Mouse (Mus musculus): ENCODE measurements around the gene Lemd2. TPM values are rescaled to one million over a fixed set of nuclear protein-coding genes. Genes with fewer than 3 reads are reported as not detected.

Lemd2 gene
- polyA plus RNA-seq, 1 experiment, result 72.1 TPM

DNA sequence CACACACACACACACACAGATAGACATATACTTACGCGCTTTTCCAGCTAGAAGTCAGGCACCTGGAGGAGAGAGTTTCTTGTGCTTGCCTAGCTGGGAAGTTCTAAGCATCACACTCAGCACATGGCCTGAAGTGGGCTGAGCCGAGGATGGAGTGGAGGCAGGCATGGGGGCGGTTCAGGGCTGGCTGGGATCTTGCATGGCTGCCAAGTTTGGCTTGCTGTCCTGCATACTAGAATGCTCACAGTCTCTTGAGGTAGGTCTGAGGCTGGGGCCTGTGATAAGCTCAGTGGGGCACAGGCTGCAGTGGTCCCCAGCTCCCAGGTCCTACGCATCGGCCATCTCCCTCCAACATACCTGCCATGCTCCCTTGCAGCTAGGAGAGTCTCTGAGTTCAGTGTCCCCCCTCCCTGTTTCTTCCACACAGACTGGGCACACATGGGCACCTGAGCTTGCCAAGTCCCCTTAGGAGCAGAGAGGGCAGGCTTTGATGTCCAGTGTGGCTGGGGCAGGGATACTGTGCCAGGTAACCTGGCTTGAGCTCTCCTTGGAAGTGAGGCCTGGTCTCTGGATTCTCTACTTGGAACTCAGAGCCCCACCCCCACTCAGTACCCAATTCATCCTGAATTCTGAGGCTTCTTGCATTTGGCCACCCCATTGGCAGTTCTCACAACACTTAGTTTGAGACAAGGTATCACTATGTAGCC lies 43.6 kb upstream of the Lemd2 start:
- TF ChIP-seq TCF12 (IDR thresholded peaks at IDR 0.05; ENCODE audit: insufficient read depth, poor library complexity, severe bottlenecking) (no peak), MAX (IDR thresholded peaks at IDR 0.05; ENCODE audit: low read depth) (no peak), USF1 (IDR thresholded peaks at IDR 0.05; ENCODE audit: low read depth) (no peak), REST (IDR thresholded peaks at IDR 0.05; ENCODE audit: insufficient read depth, insufficient read length) (no peak)
- H3K27me3 ChIP-seq (ENCODE audit: control insufficient read depth, insufficient read depth, insufficient read length), result peaks cover 43% of the 10 kb centered on the region
- H3K4me2 ChIP-seq (ENCODE audit: low read depth), result no peak overlapping the region

DNA sequence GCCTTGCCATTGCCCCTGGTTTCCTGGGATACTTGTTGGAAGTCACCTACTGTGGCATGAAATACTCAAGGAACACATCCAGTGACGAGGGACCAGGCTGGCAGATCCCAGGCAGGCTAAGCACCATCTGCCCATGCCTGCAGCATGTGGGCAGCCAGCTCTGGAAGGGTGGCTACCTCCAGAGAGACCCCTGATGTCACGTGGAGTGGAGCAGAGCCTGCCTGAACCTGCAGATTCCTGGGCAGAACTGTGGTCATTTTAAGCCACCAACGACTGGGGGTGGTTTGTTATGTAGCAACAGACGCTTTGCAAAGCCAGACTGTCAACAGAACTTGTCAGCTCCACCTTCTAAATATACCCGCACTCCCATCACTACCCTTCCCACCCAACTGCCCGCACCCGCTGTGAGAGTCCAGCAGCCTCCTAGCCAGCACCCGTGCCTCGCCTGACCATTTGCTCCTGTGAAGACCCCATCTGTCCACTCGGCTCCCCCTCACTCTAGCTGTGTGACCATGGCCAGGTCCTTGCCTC lies 41.6 kb upstream of the Lemd2 start:
- H3K4me2 ChIP-seq (ENCODE audit: low read depth), result no peak overlapping the region
- H3K4me3 ChIP-seq, result no peak overlapping the region
- no peaks in the 10 kb centered on the region for H3K79me2 ChIP-seq (ENCODE audit: control insufficient read depth, insufficient read depth)
- TF ChIP-seq MAX (IDR thresholded peaks at IDR 0.05; ENCODE audit: low read depth), result no peak
- TF ChIP-seq POLR2AphosphoS2 (IDR thresholded peaks at IDR 0.05; ENCODE audit: insufficient read length, low read depth), result no peak
- TF ChIP-seq TCF12 (IDR thresholded peaks at IDR 0.05; ENCODE audit: insufficient read depth, poor library complexity, severe bottlenecking), result no peak
- TF ChIP-seq MYOD1 (IDR thresholded peaks at IDR 0.05; ENCODE audit: control insufficient read depth in 1 of 3, insufficient read length in 2 of 3, low read depth in 2 of 3), result peak in 1 of 3 experiments; percentile 25
- TF ChIP-seq POLR2A (IDR thresholded peaks at IDR 0.05; ENCODE audit: insufficient read length, low read depth), result no peak
- no peak for TF ChIP-seq TCF3 (IDR thresholded peaks at IDR 0.05; ENCODE audit: insufficient read length, low read depth)
- H3K27me3 ChIP-seq (ENCODE audit: control insufficient read depth, insufficient read depth, insufficient read length), result peaks cover 40% of the 10 kb centered on the region
- H3ac ChIP-seq (ENCODE audit: control insufficient read depth, insufficient read length), result no peak overlapping the region
- H3K36me3 ChIP-seq (ENCODE audit: control insufficient read depth, insufficient read depth), result no peaks in the 10 kb centered on the region

More for the DNA sequence above, 43.6 kb upstream of the Lemd2 start:
- no peaks in the 10 kb centered on the region for H3K79me2 ChIP-seq (ENCODE audit: control insufficient read depth, insufficient read depth)
- H3ac ChIP-seq (ENCODE audit: control insufficient read depth, insufficient read length), result no peak overlapping the region
- no peak overlapping the region for H3K4me3 ChIP-seq
- H3K36me3 ChIP-seq (ENCODE audit: control insufficient read depth, insufficient read depth), result no peaks in the 10 kb centered on the region

DNA sequence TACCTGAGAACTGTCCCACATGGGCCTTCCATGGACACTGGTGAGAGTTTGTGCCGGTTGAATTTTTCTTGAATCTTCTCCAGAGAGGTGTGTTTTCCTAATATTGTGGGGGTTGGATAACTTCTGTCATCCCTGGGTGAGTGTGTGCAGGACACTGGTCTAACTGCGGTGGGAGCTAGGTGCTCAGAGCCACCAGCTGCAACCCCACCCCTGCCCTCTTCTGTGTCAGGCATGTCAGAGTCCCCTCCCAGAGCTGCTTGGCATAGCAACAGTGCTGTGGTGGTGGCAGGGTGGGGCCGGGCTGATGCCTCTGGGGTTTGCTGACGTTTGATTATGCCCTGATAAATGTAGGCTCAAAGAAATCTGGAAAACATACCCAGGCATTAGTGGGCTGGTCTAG lies 40.6 kb upstream of the Lemd2 start:
- no peaks in the 10 kb centered on the region for H3K36me3 ChIP-seq (ENCODE audit: control insufficient read depth, insufficient read depth)
- H3K27me3 ChIP-seq (ENCODE audit: control insufficient read depth, insufficient read depth, insufficient read length), result peaks cover 33% of the 10 kb centered on the region
- TF ChIP-seq MYOG (IDR thresholded peaks at IDR 0.05; ENCODE audit: control insufficient read depth in 1 of 3, insufficient read depth in 1 of 3, insufficient read length in 2 of 3, low read depth in 2 of 3) (peak in 1 of 3 experiments; percentile 82), TCF12 (IDR thresholded peaks at IDR 0.05; ENCODE audit: insufficient read depth, poor library complexity, severe bottlenecking) (no peak), MYOD1 (IDR thresholded peaks at IDR 0.05; ENCODE audit: control insufficient read depth in 1 of 3, insufficient read length in 2 of 3, low read depth in 2 of 3) (peak in 1 of 3 experiments; percentile 59)
- no peak overlapping the region for H3ac ChIP-seq (ENCODE audit: control insufficient read depth, insufficient read length)
- no peak overlapping the region for H3K4me2 ChIP-seq (ENCODE audit: low read depth)
- no peak overlapping the region for H3K4me3 ChIP-seq
- H3K79me2 ChIP-seq (ENCODE audit: control insufficient read depth, insufficient read depth), result no peaks in the 10 kb centered on the region

DNA sequence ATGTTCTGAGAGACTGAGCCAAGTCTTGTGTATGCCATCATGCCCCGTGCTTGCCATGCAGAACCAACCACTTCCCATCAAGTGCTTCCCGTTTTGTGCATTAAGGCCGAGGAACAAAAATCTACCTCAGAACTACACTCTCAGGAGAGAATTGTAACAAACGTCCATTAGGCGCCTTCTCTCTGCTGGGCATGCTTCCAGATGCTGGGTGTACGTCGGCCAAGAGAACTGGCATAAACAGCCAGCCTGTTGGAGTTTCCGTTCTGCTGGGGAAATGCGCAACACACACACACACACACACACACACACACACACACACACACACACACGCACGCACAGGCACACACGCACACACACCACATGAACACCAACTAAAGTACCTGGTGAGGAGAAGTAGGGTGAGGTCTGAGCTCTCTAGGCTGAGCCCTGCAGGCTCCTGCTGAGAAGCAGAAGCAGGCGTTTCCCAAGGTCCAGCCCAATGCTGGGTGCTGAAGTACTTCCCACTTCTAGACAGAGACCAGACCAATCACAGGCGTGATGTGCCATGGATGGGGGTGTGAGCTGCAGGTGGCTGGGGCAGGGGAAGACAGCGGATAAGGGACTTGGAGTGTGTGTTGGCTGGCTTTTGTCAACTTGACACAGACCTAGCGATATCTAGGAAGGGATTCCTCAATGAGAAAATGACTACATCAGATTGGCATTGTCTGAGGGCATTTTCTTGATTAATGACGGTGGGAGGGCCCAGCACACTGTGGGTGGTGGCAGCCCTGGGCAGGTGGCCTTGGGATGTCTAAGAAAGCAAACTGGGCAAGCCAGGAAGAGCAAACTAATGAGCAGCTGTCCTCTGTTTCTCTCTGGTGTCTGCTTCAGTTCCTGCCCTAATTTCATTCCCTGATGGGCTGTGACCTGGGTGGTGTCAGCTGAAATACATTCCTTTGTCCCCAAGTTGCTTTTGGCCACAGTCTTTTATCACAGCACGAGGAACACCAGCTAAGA lies 38.2 kb upstream of the Lemd2 start:
- H3K4me2 ChIP-seq (ENCODE audit: low read depth), result no peak overlapping the region
- no peak overlapping the region for H3ac ChIP-seq (ENCODE audit: control insufficient read depth, insufficient read length)
- TF ChIP-seq MAX (IDR thresholded peaks at IDR 0.05; ENCODE audit: low read depth) (no peak), MYOD1 (IDR thresholded peaks at IDR 0.05; ENCODE audit: control insufficient read depth in 1 of 3, insufficient read length in 2 of 3, low read depth in 2 of 3) (peak in 1 of 3 experiments; percentile 37), POLR2AphosphoS2 (IDR thresholded peaks at IDR 0.05; ENCODE audit: insufficient read length, low read depth) (no peak), MYOG (IDR thresholded peaks at IDR 0.05; ENCODE audit: control insufficient read depth in 1 of 3, insufficient read depth in 1 of 3, insufficient read length in 2 of 3, low read depth in 2 of 3) (peak in 1 of 3 experiments; percentile 27)
- H3K36me3 ChIP-seq (ENCODE audit: control insufficient read depth, insufficient read depth), result no peaks in the 10 kb centered on the region
- no peak overlapping the region for H3K4me3 ChIP-seq
- no peaks in the 10 kb centered on the region for H3K79me2 ChIP-seq (ENCODE audit: control insufficient read depth, insufficient read depth)
- peaks cover 13% of the 10 kb centered on the region for H3K27me3 ChIP-seq (ENCODE audit: control insufficient read depth, insufficient read depth, insufficient read length)

DNA sequence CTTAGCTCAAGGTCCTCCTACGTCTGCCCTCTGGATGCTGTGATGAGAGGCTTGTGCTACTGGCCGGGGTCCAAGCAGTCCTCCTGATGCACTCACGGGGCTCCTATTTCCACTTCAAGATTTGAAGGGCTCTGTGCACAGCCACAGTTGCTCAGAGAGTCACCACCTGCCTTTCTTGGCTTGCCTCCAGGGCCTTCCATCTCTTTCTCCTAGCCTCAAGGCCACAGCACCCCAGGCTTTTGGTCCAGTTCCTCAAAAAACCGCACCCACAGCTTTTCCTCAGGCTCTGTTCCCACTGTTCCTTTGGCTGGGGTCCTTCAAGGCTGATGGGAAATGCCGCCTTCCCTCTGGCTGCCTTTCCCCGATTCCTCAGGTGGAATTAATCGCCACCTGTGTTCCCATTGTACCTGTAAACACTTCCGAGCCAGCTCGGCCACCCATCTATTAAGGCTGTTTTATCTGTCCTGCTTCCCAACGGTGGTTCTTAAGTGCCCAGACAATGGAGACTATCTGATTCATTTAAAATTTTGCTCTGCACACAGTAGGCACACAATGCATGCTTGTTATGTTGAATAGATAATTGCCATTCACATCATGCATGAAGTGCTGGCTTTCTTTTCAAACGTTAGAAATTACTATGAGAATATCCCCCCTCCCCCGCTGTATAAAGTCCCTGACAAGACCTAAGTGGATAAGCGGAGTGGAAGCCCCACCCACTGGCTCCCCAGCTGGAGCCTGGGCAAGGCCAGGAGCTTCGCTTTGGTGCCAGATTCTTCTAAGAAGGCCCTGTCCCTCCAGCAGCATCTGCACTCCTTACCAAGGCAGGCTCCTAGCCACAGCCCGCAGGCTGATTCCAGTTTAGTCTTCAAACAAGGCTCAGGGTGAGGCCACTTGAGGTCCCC lies 36.5 kb upstream of the Lemd2 start:
- no peak overlapping the region for H3ac ChIP-seq (ENCODE audit: control insufficient read depth, insufficient read length)
- TF ChIP-seq USF1 (IDR thresholded peaks at IDR 0.05; ENCODE audit: low read depth) (no peak), POLR2AphosphoS2 (IDR thresholded peaks at IDR 0.05; ENCODE audit: insufficient read length, low read depth) (no peak), SRF (IDR thresholded peaks at IDR 0.05; ENCODE audit: control insufficient read depth, insufficient read length, low read depth) (no peak), MAX (IDR thresholded peaks at IDR 0.05; ENCODE audit: low read depth) (no peak), POLR2A (IDR thresholded peaks at IDR 0.05; ENCODE audit: insufficient read length, low read depth) (no peak), CEBPB (IDR thresholded peaks at IDR 0.05; ENCODE audit: insufficient read depth, poor library complexity, severe bottlenecking) (no peak), REST (IDR thresholded peaks at IDR 0.05; ENCODE audit: insufficient read depth, insufficient read length) (no peak), TCF3 (IDR thresholded peaks at IDR 0.05; ENCODE audit: insufficient read length, low read depth) (no peak), E2F4 (IDR thresholded peaks at IDR 0.05; ENCODE audit: insufficient read depth) (no peak), MYOG (IDR thresholded peaks at IDR 0.05; ENCODE audit: control insufficient read depth in 1 of 3, insufficient read depth in 1 of 3, insufficient read length in 2 of 3, low read depth in 2 of 3) (no peak), TCF12 (IDR thresholded peaks at IDR 0.05; ENCODE audit: insufficient read depth, poor library complexity, severe bottlenecking) (no peak), MYOD1 (IDR thresholded peaks at IDR 0.05; ENCODE audit: control insufficient read depth in 1 of 3, insufficient read length in 2 of 3, low read depth in 2 of 3) (no peak)
- H3K27me3 ChIP-seq (ENCODE audit: control insufficient read depth, insufficient read depth, insufficient read length), result peaks cover 18% of the 10 kb centered on the region
- no peaks in the 10 kb centered on the region for H3K79me2 ChIP-seq (ENCODE audit: control insufficient read depth, insufficient read depth)
- no peaks in the 10 kb centered on the region for H3K36me3 ChIP-seq (ENCODE audit: control insufficient read depth, insufficient read depth)
- no peak overlapping the region for H3K4me3 ChIP-seq
- no peak overlapping the region for H3K4me2 ChIP-seq (ENCODE audit: low read depth)
